Mouse (Mus musculus) 3T3-L1 (cell line): ENCODE data around the gene Ndufa6.
"Not testable (repeated sequence)": the region's sequence is repeated elsewhere in the genome, so short reads cannot be mapped to it uniquely, and the experiment has no call there.

Source experiments
- DNase-seq: peaks from one replicate; pipeline ENCODE4 v3.0.0-alpha.2; 2015; ENCODE audit warnings: low read depth, low spot score

The Ndufa6 gene

DNA sequence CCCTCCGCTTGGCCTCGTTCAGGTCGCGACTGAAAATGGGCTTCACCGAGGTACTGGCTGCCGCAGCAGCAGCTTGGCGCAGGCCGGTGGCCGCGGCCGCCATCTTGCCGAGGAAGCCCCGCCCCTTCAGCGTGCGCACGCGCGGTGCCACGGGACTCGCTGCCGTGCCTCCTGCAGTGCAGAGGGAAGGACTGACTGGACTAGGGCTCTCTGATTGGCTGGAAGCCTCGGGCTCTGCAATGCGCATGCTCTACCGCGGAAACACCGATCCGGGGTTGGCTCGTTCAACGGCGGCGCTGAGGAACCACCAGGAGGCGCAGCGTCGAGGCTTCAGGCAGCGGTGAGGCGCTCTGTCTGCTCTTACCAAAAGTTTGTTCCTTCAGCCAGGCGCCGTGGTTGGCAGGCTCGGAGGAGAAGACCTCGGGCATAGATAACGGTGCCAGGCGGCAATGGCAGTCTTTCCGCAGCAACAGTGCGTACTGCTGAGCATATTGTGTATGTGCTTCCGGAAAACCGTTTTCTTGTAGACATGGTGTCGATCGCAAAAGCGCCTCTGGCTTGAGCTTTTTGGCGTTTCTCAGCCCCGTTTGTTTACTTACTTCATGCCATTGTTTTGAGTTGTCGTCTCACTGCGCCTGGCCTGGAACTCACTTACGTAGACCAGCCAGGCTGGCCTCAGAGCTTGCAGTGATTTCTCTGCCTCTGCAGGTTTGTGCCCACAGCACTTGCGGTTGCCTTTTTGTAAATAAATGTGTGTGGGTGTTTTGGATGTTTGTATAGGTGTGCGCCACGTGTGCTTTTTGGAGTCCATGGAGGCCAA lies at the start of gene Ndufa6:
Gene Ndufa6, minus strand, starts transcription at position 197 of the 820 bp plus-strand sequence.
- DNase-seq: peak; percentile 97

DNA sequence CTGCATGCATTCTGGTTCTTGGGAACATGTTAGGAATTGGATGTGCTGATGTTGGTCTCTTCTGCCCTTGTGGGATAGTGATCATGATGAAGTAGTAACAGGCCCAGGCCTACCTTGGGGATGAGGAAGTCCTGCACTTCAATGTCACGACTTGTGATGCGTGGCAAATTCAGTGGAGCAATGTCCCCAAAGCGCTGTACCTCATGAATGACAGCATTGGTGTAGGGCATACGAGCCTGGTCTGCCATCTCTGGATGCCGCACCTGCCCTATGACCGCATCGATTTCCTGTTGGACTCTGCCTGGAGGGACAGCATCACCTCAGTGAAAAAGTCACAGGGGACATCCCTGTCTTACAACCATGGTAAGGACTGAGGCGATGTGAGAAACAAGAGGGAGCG lies 49.5 kb upstream of the Ndufa6 start:
- no peak for DNase-seq

DNA sequence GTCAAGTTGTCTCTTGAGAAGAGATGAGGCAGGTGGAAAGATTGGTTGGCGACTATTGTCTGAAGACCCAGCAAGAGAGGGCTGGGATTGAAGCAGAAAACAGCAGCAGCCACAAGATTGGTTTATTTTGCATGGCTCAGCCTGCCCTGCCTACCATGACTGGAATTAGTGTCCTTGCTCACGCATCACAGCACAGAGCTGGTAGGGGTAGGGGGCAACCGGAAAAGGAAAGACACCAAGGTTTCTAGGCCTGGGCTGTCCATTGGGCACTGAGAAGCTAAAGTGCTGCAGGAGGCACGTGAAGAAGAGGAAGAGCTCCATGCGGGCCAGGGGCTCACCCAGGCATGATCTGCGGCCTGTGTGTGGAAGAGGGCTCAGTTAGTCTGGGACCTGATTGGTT lies 48.6 kb upstream of the Ndufa6 start:
- DNase-seq: no peak

DNA sequence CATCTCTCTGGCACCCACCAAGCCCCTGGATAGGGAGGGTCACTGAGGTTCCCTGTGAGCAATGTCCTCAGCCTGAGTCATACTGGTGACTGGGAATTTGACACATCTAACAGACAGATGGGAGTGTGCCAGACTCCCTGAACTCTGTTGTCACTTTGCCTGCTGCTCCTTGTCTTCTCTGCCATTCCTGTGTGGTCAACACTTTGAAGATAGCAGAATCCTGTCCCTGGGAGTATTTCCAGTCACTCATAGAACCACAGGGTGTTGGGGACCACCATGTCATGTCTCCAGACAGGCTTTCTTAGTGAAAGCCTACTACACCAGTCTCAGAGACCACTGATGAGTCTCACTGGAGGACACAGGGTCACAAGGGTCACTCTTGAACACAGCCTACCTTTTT lies 48.0 kb upstream of the Ndufa6 start:
- no peak for DNase-seq

DNA sequence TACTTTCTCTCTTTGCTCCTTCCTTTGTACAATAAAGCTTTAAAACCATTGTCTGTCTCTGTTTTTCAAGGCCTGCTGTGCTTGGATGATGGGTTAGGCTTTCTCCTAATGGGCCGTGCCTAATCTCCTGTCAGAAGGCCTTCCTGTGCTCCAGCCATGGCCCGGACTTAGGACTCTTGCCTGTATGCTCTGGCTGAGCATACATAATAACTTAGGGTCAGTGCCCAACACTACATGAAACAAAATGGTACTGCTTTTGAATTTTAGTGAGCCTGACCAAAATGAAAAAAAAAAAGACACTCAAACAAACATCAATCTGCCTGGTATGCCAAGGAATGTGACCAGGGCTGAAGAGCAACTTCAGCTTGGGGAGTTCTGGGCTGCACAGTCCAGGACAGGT lies 47.4 kb upstream of the Ndufa6 start:
- DNase-seq: no peak

DNA sequence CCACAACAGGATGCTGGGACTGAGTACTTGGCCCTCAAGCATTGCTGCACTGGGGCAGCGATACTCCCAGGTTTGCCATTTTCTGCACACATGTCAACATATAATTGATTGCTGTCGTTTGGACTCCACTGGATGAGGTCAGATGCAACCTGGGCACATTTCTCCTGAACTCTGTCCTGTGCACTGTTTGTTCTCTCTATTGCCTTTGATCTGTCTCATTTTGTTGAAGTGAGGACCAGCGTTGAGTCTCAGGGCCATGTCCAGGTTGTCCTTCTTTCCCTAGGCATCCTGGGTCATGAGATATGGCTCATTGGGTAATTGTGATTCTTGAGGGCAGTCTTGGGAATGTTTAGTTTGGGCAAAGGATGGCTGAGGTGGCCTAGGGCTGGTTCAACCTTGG lies 41.8 kb upstream of the Ndufa6 start:
- DNase-seq: not testable (repeated sequence)

DNA sequence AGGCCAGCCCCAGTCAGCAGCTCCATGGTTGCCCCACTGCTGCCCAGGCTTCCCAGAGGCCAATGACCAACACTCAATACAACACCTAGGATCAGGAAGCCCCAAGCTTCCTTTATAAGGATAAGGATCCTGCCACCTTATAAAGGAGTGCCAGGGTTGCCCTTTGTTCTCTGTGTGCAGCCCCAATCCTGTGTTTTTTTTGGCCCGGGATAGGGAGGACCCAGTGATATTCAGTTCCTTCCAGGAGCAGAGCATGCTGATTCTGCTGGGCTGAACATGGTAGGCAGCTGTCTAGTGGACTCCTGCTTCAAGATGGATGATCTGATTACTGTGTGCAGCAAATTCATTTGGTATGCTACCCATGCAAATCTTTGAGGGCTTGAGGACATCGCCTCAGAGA lies 39.8 kb upstream of the Ndufa6 start, which contains the start of gene Cyp2d11:
Gene Cyp2d11, minus strand, starts transcription at position 101 of the 400 bp plus-strand sequence.
- not testable (repeated sequence) for DNase-seq

DNA sequence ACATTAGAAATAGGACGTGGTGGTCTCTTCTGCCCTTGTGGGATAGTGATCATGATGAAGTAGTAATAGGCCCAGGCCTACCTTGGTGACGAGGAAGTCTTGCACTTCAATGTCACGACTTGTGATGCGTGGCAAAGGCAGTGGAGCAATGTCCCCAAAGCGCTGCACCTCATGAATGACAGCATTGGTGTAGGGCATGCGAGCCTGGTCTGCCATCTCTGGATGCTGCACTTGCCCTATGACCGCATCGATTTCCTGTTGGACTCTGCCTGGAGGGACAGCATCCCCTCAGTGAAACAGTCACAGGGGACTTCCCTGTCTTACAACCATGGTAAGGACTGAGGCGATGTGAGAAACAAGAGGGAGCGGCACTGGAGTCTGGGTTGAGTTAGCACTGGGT lies 35.8 kb upstream of the Ndufa6 start:
- not testable (repeated sequence) for DNase-seq

DNA sequence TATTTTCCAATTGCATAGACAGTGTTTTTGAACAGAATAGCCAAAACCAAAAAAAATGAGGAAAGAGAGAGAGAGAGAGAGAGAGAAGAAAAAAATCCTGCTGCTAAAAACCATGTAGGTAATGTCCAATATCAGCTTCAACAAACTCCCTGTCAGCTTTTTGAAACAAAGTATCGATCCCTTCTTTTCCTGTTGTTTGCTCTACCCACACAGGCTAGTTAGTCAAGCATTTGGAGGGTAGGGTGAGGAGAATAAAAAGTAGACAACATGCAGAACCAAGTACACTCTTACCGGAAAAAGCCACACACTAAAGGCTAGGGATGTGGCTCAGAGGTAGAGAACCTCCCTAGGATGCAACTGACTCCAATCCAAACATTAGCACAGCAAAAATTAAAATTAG lies 31.6 kb upstream of the Ndufa6 start:
- DNase-seq: no peak

DNA sequence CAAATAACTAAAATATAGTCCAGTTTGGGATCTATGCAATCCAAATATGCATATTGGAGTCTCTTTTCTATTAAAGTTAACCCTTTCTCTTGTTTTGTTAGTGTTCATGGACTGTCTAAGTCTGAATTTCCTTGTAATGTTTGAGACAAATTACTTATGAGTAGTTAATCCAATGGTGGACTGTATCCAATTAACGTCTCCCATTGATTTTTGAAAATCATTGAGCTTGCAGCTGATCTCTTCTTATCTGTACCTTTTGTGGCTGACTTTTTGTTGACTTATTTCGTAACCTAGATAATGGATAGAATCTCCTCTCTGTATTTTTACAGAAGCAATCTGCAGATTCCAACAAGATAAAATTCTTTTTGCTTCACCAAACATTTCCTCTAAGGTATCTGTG lies 28.3 kb upstream of the Ndufa6 start:
- no peak for DNase-seq

DNA sequence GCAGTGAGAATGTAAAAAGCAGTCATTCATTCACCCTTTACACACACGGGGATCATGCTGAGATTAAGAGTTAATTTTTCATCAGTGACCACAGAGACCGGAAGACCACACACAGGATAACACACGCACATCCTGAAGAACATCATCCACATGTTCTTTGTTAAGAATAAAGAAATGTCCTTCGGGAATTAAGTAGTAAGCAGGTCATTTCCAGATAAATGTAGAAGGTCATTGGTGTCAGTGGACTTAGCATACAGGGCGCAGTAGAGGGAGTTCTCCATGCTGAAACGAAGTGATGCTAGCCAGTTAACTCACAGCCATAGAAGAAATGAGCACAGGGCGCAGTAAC lies 26.6 kb upstream of the Ndufa6 start:
- no peak for DNase-seq

DNA sequence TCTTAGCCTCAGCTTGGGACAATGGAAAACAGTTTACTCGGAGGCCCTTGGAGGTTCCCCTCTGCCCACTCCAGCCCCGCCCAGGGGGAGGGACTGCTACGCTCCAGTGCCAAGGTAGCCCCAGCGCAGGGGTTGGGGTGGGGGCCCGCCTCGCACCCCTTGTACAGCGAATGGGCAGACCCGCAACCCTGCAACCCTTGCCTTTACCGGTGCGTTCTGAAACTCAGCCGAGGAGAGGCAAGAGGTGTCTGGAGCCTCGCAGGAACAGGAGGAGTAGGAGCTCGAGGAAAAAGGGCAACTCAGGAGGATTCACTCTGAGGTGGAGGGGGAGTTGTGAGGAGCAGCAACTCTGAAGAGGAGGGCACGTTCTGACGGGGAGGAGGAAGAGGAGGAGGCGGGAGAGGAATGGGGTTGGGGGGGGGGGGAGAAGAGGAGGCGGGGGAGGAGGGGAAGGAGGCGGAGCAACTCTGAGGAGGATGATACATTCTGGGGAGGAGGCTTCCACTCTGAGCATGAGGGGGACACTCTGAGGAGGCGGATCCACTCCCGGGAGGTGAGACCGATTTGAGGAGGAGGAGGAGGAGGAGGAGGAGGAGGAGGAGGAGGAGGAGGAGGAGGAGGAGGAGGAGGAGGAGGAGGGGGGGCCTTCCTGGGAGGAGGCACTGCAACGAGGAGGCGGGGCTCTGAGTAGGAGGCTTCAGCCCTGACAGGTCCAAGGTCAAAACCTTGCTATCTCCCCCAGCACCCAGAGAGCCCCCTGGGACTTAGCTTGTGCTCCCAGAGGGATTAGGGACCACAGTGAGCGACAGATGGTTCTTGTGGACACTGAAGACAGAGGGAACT lies 26.0 kb upstream of the Ndufa6 start, which contains the start of gene Cyp2d22:
Gene Cyp2d22, minus strand, starts transcription at position 390 of the 843 bp plus-strand sequence.
- DNase-seq: no peak

DNA sequence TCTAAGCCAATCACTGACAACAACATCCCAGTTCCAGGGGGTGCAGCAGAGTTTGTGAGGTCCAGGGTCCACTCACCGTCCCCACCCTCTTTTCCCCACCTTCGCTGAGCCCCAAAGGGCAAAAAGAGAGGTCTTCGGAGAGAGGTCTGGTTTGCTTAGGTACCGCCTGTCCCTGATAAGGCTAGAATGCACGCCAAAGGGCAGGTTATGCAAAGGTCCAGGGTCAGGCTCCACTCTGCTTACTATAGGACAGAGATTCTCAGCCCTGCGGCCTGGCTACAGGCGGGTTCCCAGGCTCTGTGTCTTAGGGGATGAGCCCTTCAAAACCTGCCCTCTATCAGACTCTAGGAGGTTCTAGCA lies 25.4 kb upstream of the Ndufa6 start:
- DNase-seq: no peak

DNA sequence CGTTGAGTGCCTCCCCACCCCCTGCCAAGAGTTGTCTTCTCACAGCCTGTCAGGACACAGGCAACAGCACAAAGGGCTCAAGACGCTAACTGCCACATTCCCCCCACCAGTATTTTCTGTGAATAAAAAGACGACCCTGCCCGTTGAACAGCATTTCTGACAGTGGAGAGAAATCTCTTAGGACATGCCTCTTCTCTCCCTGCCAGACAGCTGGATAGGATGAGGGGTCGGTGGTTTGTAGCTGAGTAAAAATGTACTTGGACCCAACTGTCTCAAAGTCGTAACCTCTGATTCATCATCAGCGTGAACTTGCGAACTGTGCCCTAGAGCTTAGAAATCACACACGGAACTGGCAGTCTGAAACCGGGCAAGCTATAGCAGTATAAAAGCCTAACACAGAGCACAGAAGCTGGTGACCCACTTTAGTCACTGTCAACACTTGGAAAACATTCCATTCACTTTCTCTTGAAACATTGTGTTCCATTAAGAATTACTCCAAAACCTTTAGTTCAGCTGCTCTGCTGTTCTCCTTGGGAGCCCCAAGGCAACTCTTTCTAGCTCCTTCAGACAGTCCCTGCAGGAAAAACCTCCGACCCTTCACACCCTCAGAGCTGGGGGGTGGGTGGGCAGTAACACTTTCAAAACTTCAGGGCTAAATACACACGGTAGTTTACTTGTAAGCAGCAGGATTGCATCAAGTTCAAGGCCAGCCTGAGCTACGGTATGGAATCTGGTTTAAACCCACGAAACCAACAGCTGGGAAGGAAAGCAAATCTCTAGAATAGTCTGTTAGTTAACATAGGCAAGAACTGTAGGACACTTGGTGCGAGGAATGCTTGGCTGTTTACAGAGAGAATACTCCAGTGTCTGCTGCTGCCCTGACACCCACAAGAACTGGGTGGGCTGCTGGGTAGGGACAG lies 24.4 kb upstream of the Ndufa6 start:
- DNase-seq: no peak

DNA sequence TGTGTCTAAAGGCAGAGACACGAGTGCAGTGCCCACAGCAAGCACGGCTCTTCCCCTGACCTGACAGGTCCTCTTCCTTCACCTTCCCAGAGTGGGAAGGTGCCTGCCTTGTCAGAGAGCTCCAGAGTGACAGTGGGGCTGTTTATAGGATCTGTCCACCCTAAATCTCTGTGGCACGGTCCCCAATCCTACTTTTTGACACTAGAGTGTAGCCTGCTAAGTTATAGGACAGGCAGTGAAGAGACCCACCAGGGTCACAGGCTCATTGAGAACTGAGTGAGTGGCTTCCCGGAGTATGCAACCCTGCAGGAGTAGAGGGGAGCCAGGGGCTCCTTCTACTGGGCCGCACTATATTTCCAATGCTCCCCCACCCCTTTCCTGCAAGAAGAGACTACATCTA lies 23.6 kb upstream of the Ndufa6 start:
- DNase-seq: no peak

DNA sequence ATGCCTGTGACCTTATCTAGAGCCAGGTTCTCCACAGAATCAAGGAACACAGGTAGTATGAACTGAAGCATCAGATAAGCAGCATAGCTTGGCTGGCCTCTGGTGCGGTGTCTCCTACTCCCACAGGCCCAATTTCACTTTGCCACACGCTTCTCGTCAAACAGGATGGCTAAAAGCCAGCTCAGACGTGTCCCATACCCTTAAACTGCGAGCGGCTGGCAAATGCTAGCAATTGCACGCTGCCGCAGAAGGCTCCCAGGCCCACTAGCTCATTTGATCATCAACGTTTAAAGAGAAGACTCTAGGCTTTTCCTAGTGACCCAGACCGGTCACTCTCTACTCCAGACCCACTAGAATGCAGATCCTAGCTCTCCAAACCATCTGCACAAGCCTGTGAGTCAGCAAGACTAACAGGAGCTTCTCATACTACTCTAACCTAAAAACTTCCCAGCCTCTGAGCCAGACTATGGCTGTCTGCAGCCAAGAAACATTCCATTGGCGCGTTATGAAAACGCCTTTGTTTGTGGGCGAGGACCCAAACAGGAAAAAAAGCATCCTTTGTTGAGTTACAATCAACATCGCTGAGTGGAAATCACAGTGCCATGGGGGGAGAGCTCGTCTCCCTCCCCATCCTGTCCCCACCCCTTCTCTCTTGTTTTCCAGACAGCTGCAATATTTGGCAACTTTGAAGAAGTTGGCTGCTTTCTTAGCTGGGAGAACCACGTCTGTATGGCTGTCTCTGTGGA lies 22.4 kb upstream of the Ndufa6 start:
- peak; percentile 11 for DNase-seq

DNA sequence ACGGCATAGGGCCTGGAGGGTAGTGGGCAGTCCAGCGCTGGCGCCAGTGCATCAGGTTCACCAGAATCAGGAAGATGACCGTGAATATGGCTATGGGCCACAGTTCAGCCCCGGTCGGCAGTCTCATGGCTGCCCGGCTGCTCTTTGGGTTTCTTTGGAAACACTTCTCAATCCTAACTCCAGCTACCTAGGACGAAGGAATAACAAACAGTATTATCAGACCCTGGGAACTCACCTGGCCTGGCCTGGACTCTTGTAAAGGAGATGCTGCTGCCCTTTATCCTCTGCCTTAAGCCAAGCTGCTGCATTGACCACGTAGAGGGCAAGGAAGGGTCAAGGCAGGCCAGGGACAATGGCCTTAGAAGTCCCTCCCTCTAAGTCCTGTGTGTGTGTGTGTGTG lies 21.7 kb upstream of the Ndufa6 start:
- DNase-seq: no peak

DNA sequence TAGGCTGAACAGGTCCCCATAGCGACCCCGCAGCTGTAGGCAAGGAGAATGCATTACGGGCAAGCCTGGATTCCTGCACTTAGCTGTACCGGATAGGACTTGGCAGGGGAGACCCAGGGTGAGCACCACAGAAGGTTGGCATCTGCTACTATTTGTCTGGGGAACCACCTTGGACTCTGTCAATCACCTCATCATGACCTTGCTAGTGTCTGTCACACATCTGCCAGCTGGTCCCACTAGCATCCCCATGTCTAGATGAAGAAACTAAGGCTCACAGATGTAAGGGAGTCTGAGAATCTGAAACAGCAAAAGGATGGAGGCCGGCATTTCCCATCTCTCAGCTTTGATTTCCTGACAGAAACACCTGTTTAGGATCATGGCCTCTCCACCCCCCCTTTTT lies 20.3 kb upstream of the Ndufa6 start:
- no peak for DNase-seq

DNA sequence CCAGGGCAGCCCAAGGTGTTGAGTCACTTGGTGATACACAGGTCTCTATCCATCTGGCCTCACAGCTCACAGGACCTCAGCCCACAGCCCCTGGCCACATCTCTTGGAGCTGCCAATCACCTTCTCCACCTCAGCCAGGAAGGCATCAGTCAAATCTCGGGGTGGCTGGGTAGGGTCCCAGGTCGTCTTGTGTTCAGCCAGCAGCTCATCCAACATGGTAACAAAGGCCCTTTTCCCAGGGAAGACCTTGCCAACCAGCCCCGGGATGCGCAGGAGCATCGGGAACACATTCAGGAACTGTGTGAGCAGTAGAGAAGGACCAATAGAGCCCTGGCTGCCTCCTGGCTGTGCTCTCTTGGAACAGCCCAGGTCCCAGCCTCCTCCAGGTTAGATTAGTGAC lies 18.9 kb upstream of the Ndufa6 start:
- DNase-seq: no peak

DNA sequence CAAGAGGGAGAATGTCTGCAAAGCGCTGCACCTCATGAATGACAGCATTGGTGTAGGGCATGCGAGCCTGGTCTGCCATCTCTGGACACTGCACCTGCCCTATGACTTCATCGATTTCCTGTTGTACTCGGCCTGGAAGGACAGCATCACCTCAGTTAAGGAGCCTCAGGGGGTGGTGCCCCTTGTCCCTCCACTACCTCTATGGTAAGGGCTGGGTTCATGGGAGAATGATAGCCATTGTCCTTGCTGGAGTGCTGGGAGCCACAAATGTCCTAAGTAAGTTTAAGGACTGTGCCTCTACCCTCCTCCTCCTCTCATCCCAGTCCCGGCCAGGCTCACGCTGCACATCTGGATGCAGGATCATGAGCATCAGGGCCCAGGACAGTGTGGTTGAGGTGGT lies 18.3 kb upstream of the Ndufa6 start:
- no peak for DNase-seq

DNA sequence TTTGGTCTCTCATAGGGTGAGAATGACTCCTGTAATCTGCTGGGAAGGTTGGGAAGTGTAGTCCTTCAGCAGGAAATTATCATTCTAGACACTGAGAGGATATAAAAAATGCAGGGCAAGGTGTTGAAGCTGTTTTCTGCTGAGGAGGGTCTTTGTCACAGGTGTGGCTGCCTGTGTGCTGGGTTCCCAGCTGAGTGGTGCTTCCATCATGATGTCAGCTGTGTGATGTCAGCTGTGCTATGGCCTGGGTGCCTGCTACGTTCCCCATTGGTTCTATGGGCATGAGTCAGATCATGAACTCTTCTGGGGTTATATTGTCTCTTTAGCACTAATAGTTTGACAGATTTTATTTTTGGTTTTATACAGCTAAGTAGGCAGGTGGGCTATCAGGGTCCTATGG lies 14.7 kb upstream of the Ndufa6 start:
- DNase-seq: no peak
